Mouse (Mus musculus) gastrocnemius, postnatal 4 days (tissue): ENCODE data around the gene Galnt15. TPM values are rescaled to one million over a fixed set of nuclear protein-coding genes. Genes with fewer than 3 reads are reported as not detected.

Source experiments
- DNase-seq, 2 experiments: peaks; one replicate each; pipeline ENCODE4 v3.0.0; 2021 to 2022; ENCODE audit warnings: low spot score in 2 of 2, mixed read lengths in 2 of 2
- long read RNA-seq, 2 experiments: library from polyadenylated mRNA; stranded (forward); transcript quantifications; one replicate each; pipeline ENCODE4 v2.0.0; 2021
- total RNA-seq, 2 experiments: library from RNA; stranded (reverse); gene quantifications; 2 replicates each; pipeline ENCODE4 v1.2.3; 2021

The Galnt15 gene
- total RNA-seq = 1 to 10 TPM; 4.4 to 5.5 TPM
- long read RNA-seq, experiment 1, full-length matches to known transcripts = 1 of 3 reads
- long read RNA-seq, experiment 1, partial matches to known transcripts = 1 of 3 reads
- long read RNA-seq, experiment 1, other reads (novel, unspliced or antisense) = 1 of 3 reads
- long read RNA-seq, experiment 2, full-length matches to known transcripts = 1 of 2 reads
- long read RNA-seq, experiment 2, partial matches to known transcripts = 1 of 2 reads
- long read RNA-seq, experiment 2, other reads (novel, unspliced or antisense) = 0 of 2 reads

DNA sequence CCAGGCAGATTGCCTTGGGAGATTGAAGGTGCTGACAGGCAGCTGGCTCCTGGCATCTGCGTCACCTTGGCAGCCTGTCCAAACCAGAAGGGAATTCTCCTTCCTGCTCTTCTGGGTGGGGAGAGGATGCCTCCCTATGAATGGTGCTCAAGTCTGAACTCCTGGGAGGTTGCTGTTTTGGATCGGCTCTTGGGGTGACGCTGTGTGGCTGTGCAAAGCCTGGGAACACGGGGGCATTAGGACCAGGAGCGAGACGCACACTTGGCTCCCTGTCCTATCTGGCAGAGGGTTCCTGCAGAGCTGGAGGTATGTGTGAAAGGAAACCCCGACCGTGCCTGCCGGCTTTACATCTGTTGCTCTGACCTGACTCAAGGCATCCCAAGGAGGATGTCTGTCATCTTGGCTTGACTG is at the start of gene Galnt15:
Galnt15 (plus strand) TSS at position 309 of the 411 bp plus-strand sequence.
- DNase-seq = peak in 1 of 2 experiments; percentile 43

DNA sequence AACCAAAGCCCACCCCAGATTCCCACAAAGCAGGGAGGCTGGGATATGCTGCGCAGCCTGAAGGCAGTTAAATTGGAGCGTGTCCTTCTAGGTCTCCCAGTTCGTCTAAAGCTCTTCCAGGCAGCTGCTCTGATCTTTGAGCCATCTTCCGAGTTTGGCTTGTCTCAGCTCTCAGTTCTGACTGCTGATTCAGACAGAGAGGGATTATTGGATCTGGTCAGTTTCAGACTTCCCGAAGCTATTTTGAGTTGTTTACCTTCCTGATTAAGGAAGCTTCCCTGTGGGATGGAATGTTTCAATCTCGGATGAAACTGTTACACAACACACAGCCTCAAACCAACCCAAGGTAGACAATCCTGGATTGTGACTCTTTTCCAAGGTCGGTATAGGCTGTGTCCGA is 34.8 kb upstream of the Galnt15 start:
- no peak for DNase-seq

GRCm38 (mm10) chr14:32000941-32001340 is 27.8 kb upstream of the Galnt15 start:
- no peak for DNase-seq

- no peak for DNase-seq
Observed at GRCm38 (mm10) chr14:32002502-32003338, 26.1 kb upstream of the Galnt15 start.

DNA sequence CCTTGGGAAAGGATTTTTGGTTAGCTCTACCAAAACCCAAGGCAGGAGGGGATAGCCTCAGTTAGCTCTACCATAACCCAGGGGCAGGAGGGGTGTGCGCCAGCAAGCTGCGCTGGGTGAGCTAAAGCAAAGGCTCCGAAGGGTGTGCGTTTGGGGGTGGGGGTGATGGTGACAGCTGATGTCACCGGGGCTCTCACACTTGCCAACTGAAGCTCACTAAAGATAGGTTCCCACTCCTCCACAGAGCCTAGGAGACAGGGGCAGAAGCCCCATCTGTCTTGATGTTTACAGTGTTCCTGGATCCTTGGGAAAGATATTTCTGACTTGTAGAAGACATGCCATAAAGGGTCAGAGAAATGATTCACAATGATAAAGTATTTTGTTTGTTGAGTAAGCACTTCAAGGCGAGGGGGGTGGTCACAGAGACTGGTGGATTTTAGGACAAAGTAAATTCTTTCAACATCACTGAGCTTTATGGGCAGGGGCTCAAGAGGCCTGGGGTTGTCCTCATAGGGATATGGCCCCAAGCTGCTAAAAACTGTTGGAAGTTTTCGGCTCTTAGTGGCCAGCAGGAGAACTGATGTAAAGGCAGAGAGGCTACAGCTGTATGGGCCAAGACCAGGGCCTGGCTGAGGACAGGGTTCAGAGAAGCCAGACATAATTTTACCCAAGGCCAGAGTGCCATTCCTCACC is 24.7 kb upstream of the Galnt15 start:
- no peak for DNase-seq

GRCm38 (mm10) chr14:32005673-32006261 is 23.0 kb upstream of the Galnt15 start:
- DNase-seq = no peak

- no peak for DNase-seq
Observed at GRCm38 (mm10) chr14:32007654-32008335, 21.0 kb upstream of the Galnt15 start.

GRCm38 (mm10) chr14:32009715-32010114 is 19.1 kb upstream of the Galnt15 start:
- no peak for DNase-seq

- no peak for DNase-seq
Observed at GRCm38 (mm10) chr14:32011547-32012304, 17.1 kb upstream of the Galnt15 start.

GRCm38 (mm10) chr14:32015131-32015770 is 13.5 kb upstream of the Galnt15 start:
- DNase-seq = no peak

- DNase-seq = no peak
Observed at GRCm38 (mm10) chr14:32016466-32016865, 12.3 kb upstream of the Galnt15 start.

DNA sequence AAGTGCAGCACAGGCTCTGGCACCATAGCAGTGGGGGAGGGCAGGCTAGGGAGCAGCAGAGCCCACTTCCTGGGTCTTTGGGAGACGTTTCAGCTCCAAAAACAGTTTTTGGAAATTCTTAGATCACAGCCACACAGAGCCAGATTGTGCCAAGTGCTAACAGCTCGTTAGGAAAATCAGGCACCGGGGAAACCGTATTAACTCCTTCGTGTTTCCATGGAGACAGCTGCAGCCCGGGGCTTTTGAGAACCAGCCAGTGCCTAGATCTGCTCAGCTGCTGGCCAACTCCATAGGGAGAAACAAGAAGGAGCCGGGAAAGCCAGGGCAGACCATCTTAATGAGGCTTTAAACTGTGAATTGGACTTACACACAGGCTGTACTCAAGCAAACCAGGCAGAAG is 11.9 kb upstream of the Galnt15 start:
- DNase-seq = no peak

- no peak for DNase-seq
Observed at GRCm38 (mm10) chr14:32017448-32017847, 11.3 kb upstream of the Galnt15 start.

GRCm38 (mm10) chr14:32019091-32019490 is 9.7 kb upstream of the Galnt15 start:
- DNase-seq = no peak

- no peak for DNase-seq
Observed at GRCm38 (mm10) chr14:32021967-32022366, 6.8 kb upstream of the Galnt15 start.

DNA sequence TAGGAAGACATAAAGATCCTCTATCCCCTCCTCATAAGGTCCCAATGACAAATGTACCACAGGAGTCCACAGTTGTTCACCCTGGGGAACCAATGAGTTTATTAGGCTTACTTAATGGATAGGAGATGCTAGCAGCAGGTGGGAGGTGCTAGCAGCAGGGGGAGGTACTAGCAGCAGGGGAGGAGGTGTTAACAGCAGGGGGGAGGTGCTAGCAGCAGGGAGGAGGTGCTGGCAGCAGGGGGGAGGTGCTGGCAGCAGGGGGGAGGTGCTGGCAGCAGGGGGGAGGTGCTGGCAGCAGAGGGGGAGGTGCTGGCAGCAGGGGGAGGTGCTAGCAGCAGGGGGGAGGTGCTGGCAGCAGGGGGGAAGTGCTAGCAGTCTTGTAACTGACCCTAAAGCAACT is 6.3 kb upstream of the Galnt15 start:
- DNase-seq = no peak

DNA sequence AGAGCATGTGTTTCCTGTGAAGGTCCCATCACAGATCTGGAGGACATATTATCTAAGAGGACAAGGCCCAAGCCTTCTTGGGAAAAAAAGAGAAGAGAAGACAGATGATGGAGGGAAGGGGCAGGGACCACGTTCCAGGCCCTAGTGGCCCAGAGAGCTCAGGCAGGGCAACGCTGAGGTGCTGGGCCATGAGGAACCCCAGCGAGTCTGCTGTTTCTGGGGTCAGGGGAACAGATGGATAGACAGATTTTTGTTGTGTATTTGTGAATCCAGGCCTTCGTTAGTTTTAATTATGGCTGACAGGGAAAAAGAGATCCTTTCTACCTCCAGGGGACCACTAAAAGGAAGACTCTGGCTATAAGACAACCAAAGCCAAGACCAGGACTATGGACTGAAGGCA is 4.9 kb upstream of the Galnt15 start:
- DNase-seq = no peak

- no peak for DNase-seq
Observed at GRCm38 (mm10) chr14:32027218-32027617, 1.6 kb upstream of the Galnt15 start.

GRCm38 (mm10) chr14:32029411-32029992 is 713 bp downstream of the Galnt15 start:
- DNase-seq = no peak
